Mouse (Mus musculus) adrenal gland, adult (tissue): ENCODE data around the gene Unkl.

Experiments
- DNase-seq, 2 experiments: peaks; one replicate each; pipeline ENCODE4 v3.0.0; 2022 to 2023; ENCODE audit warnings: low spot score in 1 of 2; ENCODE audit not compliant: inconsistent age in 2 of 2

Gene Unkl

GRCm38 (mm10) chr17:25188150-25189031, at the start of gene Unkl:
TSS of gene Unkl (plus strand) at chr17:25188397.
- peak; percentile 86 to 94 for DNase-seq

GRCm38 (mm10) chr17:25138803-25139202, 49.4 kb upstream of the Unkl start:
- no peak for DNase-seq

- no peak for DNase-seq
Observed at GRCm38 (mm10) chr17:25139960-25140359, 48.2 kb upstream of the Unkl start.

- DNase-seq, result no peak
Observed at GRCm38 (mm10) chr17:25162161-25162560, 26.0 kb upstream of the Unkl start, which contains the start of gene Ccdc154. TSS of gene Ccdc154 (plus strand) at chr17:25162461.

GRCm38 (mm10) chr17:25163387-25163786, 24.8 kb upstream of the Unkl start:
- DNase-seq, result no peak

GRCm38 (mm10) chr17:25164770-25165169, 23.4 kb upstream of the Unkl start:
- no peak for DNase-seq

- DNase-seq, result no peak
Observed at GRCm38 (mm10) chr17:25165970-25166671, 22.1 kb upstream of the Unkl start.

- DNase-seq, result peak in 1 of 2 experiments; percentile 65
Observed at GRCm38 (mm10) chr17:25169706-25170105, 18.5 kb upstream of the Unkl start.

- no peak for DNase-seq
Observed at GRCm38 (mm10) chr17:25172558-25172957, 15.6 kb upstream of the Unkl start.

- no peak for DNase-seq
Observed at GRCm38 (mm10) chr17:25175411-25175810, 12.8 kb upstream of the Unkl start, which contains the start of gene Gm38655. TSS of gene Gm38655 (minus strand) at chr17:25175471.

GRCm38 (mm10) chr17:25183232-25183631, 5.0 kb upstream of the Unkl start:
- DNase-seq, result no peak

- DNase-seq, result peak; percentile 97 to 99
Observed at GRCm38 (mm10) chr17:25184129-25184691, 4.0 kb upstream of the Unkl start, which contains the start of gene BC003965. TSS of gene BC003965 (plus strand) at chr17:25184554.

GRCm38 (mm10) chr17:25184961-25185360, 3.2 kb upstream of the Unkl start:
- DNase-seq, result no peak

- no peak for DNase-seq
Observed at GRCm38 (mm10) chr17:25187784-25188149, 430 bp upstream of the Unkl start.

GRCm38 (mm10) chr17:25189091-25189490, 894 bp downstream of the Unkl start:
- no peak for DNase-seq

GRCm38 (mm10) chr17:25202401-25202800, 14.2 kb downstream of the Unkl start:
- DNase-seq, result no peak

- no peak for DNase-seq
Observed at GRCm38 (mm10) chr17:25210006-25210405, 21.8 kb downstream of the Unkl start.

- peak; percentile 26 to 55 for DNase-seq
Observed at GRCm38 (mm10) chr17:25210680-25211466, 22.7 kb downstream of the Unkl start.

- peak in 1 of 2 experiments; percentile 39 for DNase-seq
Observed at GRCm38 (mm10) chr17:25211705-25212104, 23.5 kb downstream of the Unkl start.

GRCm38 (mm10) chr17:25215431-25215830, 27.2 kb downstream of the Unkl start:
- DNase-seq, result no peak

GRCm38 (mm10) chr17:25218967-25219366, 30.8 kb downstream of the Unkl start:
- no peak for DNase-seq
